Mouse (Mus musculus): Measurements from ENCODE around the gene B3gat1. TPM values are rescaled to one million over a fixed set of nuclear protein-coding genes. Genes with fewer than 3 reads are reported as not detected.

The B3gat1 gene
- polyA plus RNA-seq, 2 experiments, result 0.01 TPM; not detected in 1

GRCm38 (mm10) chr9:26762477-26762876 is 28.9 kb downstream of the B3gat1 start:
- DNase-seq (ENCODE audit: low read depth in 3 of 3, low spot score in 3 of 3) (no peak), ATAC-seq (ENCODE audit: insufficient read depth) (no peak)
- Histone ChIP-seq H3K9ac (replicated peaks) (no peak overlapping the region), H3K4me2 (ENCODE audit: low read depth) (no peak overlapping the region), H3K4me3 (ENCODE audit: insufficient read depth in 1 of 2, low read depth in 2 of 2, low read length in 2 of 2) (no peak overlapping the region), H3K27ac (no peak overlapping the region), H3K27me3 (ENCODE audit: control insufficient read depth, insufficient read depth, low read length) (no peaks in the 10 kb centered on the region), H3K9me3 (ENCODE audit: control insufficient read depth, low read length) (no peaks in the 10 kb centered on the region), H3K36me3 (replicated peaks; ENCODE audit: control insufficient read depth, insufficient read depth, low read depth) (no peaks in the 10 kb centered on the region), H3K4me1 (replicated peaks; ENCODE audit: control insufficient read depth in 2 of 2, insufficient read depth in 2 of 2, low read length in 1 of 2) (no peaks in the 10 kb centered on the region)
- 64% methylated on average over 6 of the region's 6 CpGs for WGBS (ENCODE audit: insufficient replicate concordance)
- no peak for TF ChIP-seq CTCF (IDR thresholded peaks at IDR 0.05; ENCODE audit: low read depth)
- TF ChIP-seq EP300 (IDR thresholded peaks at IDR 0.05; ENCODE audit: low read depth), result no peak

GRCm38 (mm10) chr9:26768181-26768580 is 34.7 kb downstream of the B3gat1 start:
- Histone ChIP-seq H3K9me3 (ENCODE audit: control insufficient read depth, low read length) (no peaks in the 10 kb centered on the region), H3K9ac (replicated peaks) (no peak overlapping the region), H3K36me3 (replicated peaks; ENCODE audit: control insufficient read depth, insufficient read depth, low read depth) (no peaks in the 10 kb centered on the region), H3K27me3 (ENCODE audit: control insufficient read depth, insufficient read depth, low read length) (no peaks in the 10 kb centered on the region), H3K4me1 (replicated peaks; ENCODE audit: control insufficient read depth in 2 of 2, insufficient read depth in 2 of 2, low read length in 1 of 2) (no peaks in the 10 kb centered on the region), H3K27ac (no peak overlapping the region), H3K4me2 (ENCODE audit: low read depth) (no peak overlapping the region), H3K4me3 (ENCODE audit: insufficient read depth in 1 of 2, low read depth in 2 of 2, low read length in 2 of 2) (no peak overlapping the region)
- TF ChIP-seq EP300 (IDR thresholded peaks at IDR 0.05; ENCODE audit: low read depth) (no peak), CTCF (IDR thresholded peaks at IDR 0.05; ENCODE audit: low read depth) (no peak)
- DNase-seq (ENCODE audit: low read depth in 3 of 3, low spot score in 3 of 3), result no peak
- no peak for ATAC-seq (ENCODE audit: insufficient read depth)
- WGBS (ENCODE audit: insufficient replicate concordance), result 45% methylated on average over 3 of the region's 3 CpGs

- Histone ChIP-seq H3K4me2 (ENCODE audit: low read depth) (no peak overlapping the region), H3K36me3 (replicated peaks; ENCODE audit: control insufficient read depth, insufficient read depth, low read depth) (no peaks in the 10 kb centered on the region), H3K27me3 (ENCODE audit: control insufficient read depth, insufficient read depth, low read length) (no peaks in the 10 kb centered on the region), H3K27ac (no peak overlapping the region), H3K4me3 (ENCODE audit: insufficient read depth in 1 of 2, low read depth in 2 of 2, low read length in 2 of 2) (no peak overlapping the region), H3K9ac (replicated peaks) (no peak overlapping the region), H3K4me1 (replicated peaks; ENCODE audit: control insufficient read depth in 2 of 2, insufficient read depth in 2 of 2, low read length in 1 of 2) (no peaks in the 10 kb centered on the region), H3K9me3 (ENCODE audit: control insufficient read depth, low read length) (no peaks in the 10 kb centered on the region)
- 43% methylated on average over 2 of the region's 2 CpGs for WGBS (ENCODE audit: insufficient replicate concordance)
- no peak for ATAC-seq (ENCODE audit: insufficient read depth)
- no peak for DNase-seq (ENCODE audit: low read depth in 3 of 3, low spot score in 3 of 3)
- TF ChIP-seq EP300 (IDR thresholded peaks at IDR 0.05; ENCODE audit: low read depth), result no peak
- TF ChIP-seq CTCF (IDR thresholded peaks at IDR 0.05; ENCODE audit: low read depth), result no peak
Observed at GRCm38 (mm10) chr9:26775700-26776099, 42.2 kb downstream of the B3gat1 start.

GRCm38 (mm10) chr9:26776122-26776902 is 42.8 kb downstream of the B3gat1 start:
- Histone ChIP-seq H3K9ac (replicated peaks) (no peak overlapping the region), H3K4me1 (replicated peaks; ENCODE audit: control insufficient read depth in 2 of 2, insufficient read depth in 2 of 2, low read length in 1 of 2) (no peaks in the 10 kb centered on the region), H3K27ac (no peak overlapping the region), H3K36me3 (replicated peaks; ENCODE audit: control insufficient read depth, insufficient read depth, low read depth) (no peaks in the 10 kb centered on the region), H3K9me3 (ENCODE audit: control insufficient read depth, low read length) (no peaks in the 10 kb centered on the region), H3K4me3 (ENCODE audit: insufficient read depth in 1 of 2, low read depth in 2 of 2, low read length in 2 of 2) (no peak overlapping the region), H3K27me3 (ENCODE audit: control insufficient read depth, insufficient read depth, low read length) (no peaks in the 10 kb centered on the region), H3K4me2 (ENCODE audit: low read depth) (no peak overlapping the region)
- TF ChIP-seq CTCF (IDR thresholded peaks at IDR 0.05; ENCODE audit: low read depth), result peak; percentile 48; the same call in 1 of the 2 replicates
- TF ChIP-seq EP300 (IDR thresholded peaks at IDR 0.05; ENCODE audit: low read depth), result no peak
- WGBS (ENCODE audit: insufficient replicate concordance), result 53% methylated on average over 6 of the region's 6 CpGs
- no peak for ATAC-seq (ENCODE audit: insufficient read depth)
- peak in 1 of 3 experiments; percentile 2 for DNase-seq (ENCODE audit: low read depth in 3 of 3, low spot score in 3 of 3)

- H3K4me1 ChIP-seq (replicated peaks; ENCODE audit: control insufficient read depth in 2 of 2, insufficient read depth in 2 of 2, low read length in 1 of 2), result no peaks in the 10 kb centered on the region
- no peak overlapping the region for H3K27ac ChIP-seq
- no peak for DNase-seq (ENCODE audit: low read depth in 3 of 3, low spot score in 3 of 3)
- no peak for TF ChIP-seq CTCF (IDR thresholded peaks at IDR 0.05; ENCODE audit: low read depth)
- no peak for TF ChIP-seq EP300 (IDR thresholded peaks at IDR 0.05; ENCODE audit: low read depth)
- WGBS (ENCODE audit: insufficient replicate concordance), result 69% methylated on average over 7 of the region's 7 CpGs
- H3K27me3 ChIP-seq (ENCODE audit: control insufficient read depth, insufficient read depth, low read length), result no peaks in the 10 kb centered on the region
- no peak for ATAC-seq (ENCODE audit: insufficient read depth)
- no peaks in the 10 kb centered on the region for H3K9me3 ChIP-seq (ENCODE audit: control insufficient read depth, low read length)
- H3K4me2 ChIP-seq (ENCODE audit: low read depth), result no peak overlapping the region
- no peaks in the 10 kb centered on the region for H3K36me3 ChIP-seq (replicated peaks; ENCODE audit: control insufficient read depth, insufficient read depth, low read depth)
- H3K9ac ChIP-seq (replicated peaks), result no peak overlapping the region
- no peak overlapping the region for H3K4me3 ChIP-seq (ENCODE audit: insufficient read depth in 1 of 2, low read depth in 2 of 2, low read length in 2 of 2)
Observed at GRCm38 (mm10) chr9:26778421-26778820, 44.9 kb downstream of the B3gat1 start.

Data from liver, embryonic 14.5 days (tissue).